8 mouse cellular contexts compared by ENCODE assay signal in the genomic region with DNA sequence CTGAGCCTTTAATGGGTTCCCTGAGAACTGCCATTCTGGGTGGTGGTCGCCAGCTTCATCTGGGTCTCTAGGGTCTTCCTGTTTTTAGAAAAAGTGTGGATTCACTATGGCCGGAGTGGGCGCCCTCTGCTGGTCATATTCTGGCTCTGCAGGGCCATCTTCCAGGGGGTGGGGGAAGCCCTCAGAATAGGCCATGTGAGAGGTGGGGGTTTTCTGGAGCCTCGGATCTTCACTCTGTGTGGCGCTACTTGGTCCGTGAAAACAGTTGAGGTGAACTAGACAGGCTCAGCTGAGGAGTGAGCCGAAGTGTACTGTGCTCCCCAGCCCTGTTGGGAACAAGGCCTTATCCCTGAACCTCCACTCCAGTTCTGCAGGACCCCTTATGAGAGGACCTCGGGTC. TPM values are rescaled to one million over a fixed set of nuclear protein-coding genes. Genes with fewer than 3 reads are reported as not detected.
DNase-seq lines count a peak whose midpoint lies in the region; ATAC-seq and TF ChIP-seq lines count a peak whose summit lies in the region.

No protein-coding gene starts in this region.

- peak overlapping the region; percentile 78 for H3K27ac ChIP-seq in embryonic facial prominence, embryonic 10.5 days (replicated peaks)
- 0 out of 2 replicates have a peak overlapping the region, but pooled peaks have one; percentile 50 for H3K27ac ChIP-seq in hindbrain, embryonic 15.5 days (replicated peaks)
- H3K27ac ChIP-seq in liver, postnatal 0 days (ENCODE audit: low read depth), result no peak overlapping the region
- H3K27ac ChIP-seq in neural tube, embryonic 15.5 days (replicated peaks), result peak overlapping the region; percentile 39; the same call in 1 of the 2 replicates

- H3K9ac ChIP-seq in hindbrain, embryonic 15.5 days, result no peak overlapping the region
- H3K9ac ChIP-seq in liver, postnatal 0 days (replicated peaks), result no peak overlapping the region
- H3K9ac ChIP-seq in neural tube, embryonic 15.5 days (replicated peaks), result no peak overlapping the region

- no peak for TF ChIP-seq EP300 in liver, postnatal 0 days (IDR thresholded peaks at IDR 0.05; ENCODE audit: low read depth)

- POLR2A ChIA-PET in Patski (lab: Charles Lee), result no interaction called here

- TF ChIP-seq CTCF in Patski (IDR thresholded peaks at IDR 0.05), result peak; percentile 66
- peak; percentile 81 for TF ChIP-seq CTCF in liver, postnatal 0 days (IDR thresholded peaks at IDR 0.05; ENCODE audit: low read depth)

- H3K9me3 ChIP-seq in embryonic facial prominence, embryonic 10.5 days, result no peaks in the 10 kb centered on the region
- no peaks in the 10 kb centered on the region for H3K9me3 ChIP-seq in hindbrain, embryonic 15.5 days
- no peaks in the 10 kb centered on the region for H3K9me3 ChIP-seq in liver, postnatal 0 days (ENCODE audit: low read length)
- no peaks in the 10 kb centered on the region for H3K9me3 ChIP-seq in neural tube, embryonic 15.5 days (replicated peaks)

- H3K4me3 ChIP-seq in embryonic facial prominence, embryonic 10.5 days, result peak overlapping the region; percentile 54
- peak overlapping the region; percentile 11; the same call in 1 of the 2 replicates for H3K4me3 ChIP-seq in hindbrain, embryonic 15.5 days
- H3K4me3 ChIP-seq in liver, postnatal 0 days (ENCODE audit: low read depth, low read length), result no peak overlapping the region
- peak overlapping the region; percentile 20; the same call in 1 of the 2 replicates for H3K4me3 ChIP-seq in neural tube, embryonic 15.5 days (replicated peaks)

- peaks cover 7% of the 10 kb centered on the region for H3K27me3 ChIP-seq in Patski
- peaks cover 43% of the 10 kb centered on the region for H3K27me3 ChIP-seq in embryonic facial prominence, embryonic 10.5 days (replicated peaks; ENCODE audit: low read depth, poor library complexity, severe bottlenecking)
- 0 out of 2 replicates have a peak, but pooled peaks cover 3% of the 10 kb centered on the region for H3K27me3 ChIP-seq in hindbrain, embryonic 15.5 days
- H3K27me3 ChIP-seq in liver, postnatal 0 days (ENCODE audit: insufficient read depth, low read length), result peaks cover 30% of the 10 kb centered on the region
- H3K27me3 ChIP-seq in neural tube, embryonic 15.5 days (replicated peaks), result no peaks in the 10 kb centered on the region; the same call in 1 of the 2 replicates

- peak; percentile 54 for DNase-seq in gastrocnemius, postnatal 10 days
- no peak for DNase-seq in gastrocnemius, adult 18-20 months (ENCODE audit: low spot score)
- no peak for DNase-seq in Patski (ENCODE audit: low read depth, low spot score)
- DNase-seq in embryonic facial prominence, embryonic 10.5 days (ENCODE audit: low spot score), result peak; percentile 85
- peak; percentile 67 for DNase-seq in liver, postnatal 0 days
- DNase-seq in left cerebral cortex, postnatal 10 days (ENCODE audit: extremely low spot score in 1 of 2, low spot score in 2 of 2), result no peak

- H3K4me1 ChIP-seq in embryonic facial prominence, embryonic 10.5 days, result peaks cover 54% of the 10 kb centered on the region
- H3K4me1 ChIP-seq in hindbrain, embryonic 15.5 days (replicated peaks), result peaks cover 43% of the 10 kb centered on the region
- H3K4me1 ChIP-seq in liver, postnatal 0 days (ENCODE audit: insufficient read depth), result peaks cover 12% of the 10 kb centered on the region; the same call in 1 of the 2 replicates
- H3K4me1 ChIP-seq in neural tube, embryonic 15.5 days, result peaks cover 50% of the 10 kb centered on the region

- ATAC-seq in Patski, result no peak
- peak; percentile 40 for ATAC-seq in hindbrain, embryonic 15.5 days (ENCODE audit: low FRiP score, low read depth)
- ATAC-seq in liver, postnatal 0 days, result peak; percentile 40; the same call in 1 of the 2 replicates
- peak; percentile 33; the same call in 1 of the 2 replicates for ATAC-seq in neural tube, embryonic 15.5 days (ENCODE audit: low FRiP score)

- peak overlapping the region; percentile 44 for H3K4me2 ChIP-seq in hindbrain, embryonic 15.5 days
- 0 out of 2 replicates have a peak overlapping the region, but pooled peaks have one; percentile 15 for H3K4me2 ChIP-seq in liver, postnatal 0 days (ENCODE audit: low read depth, low read length)
- H3K4me2 ChIP-seq in neural tube, embryonic 15.5 days, result peak overlapping the region; percentile 46

- intact Hi-C loops in left cerebral cortex, postnatal 10 days (cut with DNase I), result no loop called here

- 1% methylated on average over 8 of the region's 8 CpGs for WGBS in embryonic facial prominence, embryonic 10.5 days
- under 1% methylated on average over 8 of the region's 8 CpGs for WGBS in hindbrain, embryonic 15.5 days
- 3% methylated on average over 8 of the region's 8 CpGs for WGBS in liver, postnatal 0 days (ENCODE audit: insufficient replicate concordance)
- WGBS in neural tube, embryonic 15.5 days, result 2% methylated on average over 8 of the region's 8 CpGs

- H3K36me3 ChIP-seq in embryonic facial prominence, embryonic 10.5 days (replicated peaks), result no peaks in the 10 kb centered on the region
- no peaks in the 10 kb centered on the region for H3K36me3 ChIP-seq in hindbrain, embryonic 15.5 days
- no peaks in the 10 kb centered on the region for H3K36me3 ChIP-seq in liver, postnatal 0 days (replicated peaks; ENCODE audit: insufficient read depth, low read length)
- no peaks in the 10 kb centered on the region for H3K36me3 ChIP-seq in neural tube, embryonic 15.5 days

- CTCF ChIA-PET in Patski (lab: Charles Lee), result interaction anchor here (0.7 to 1.3 kb wide), 4 partner anchors 10 to 43 kb away, joined by 3 to 4 read pairs (median 4); no protein-coding TSS in a partner anchor

- in situ Hi-C loops in Patski (cut with MboI; ENCODE audit: low pct_unique_long_range_greater_than_20kb), result loop anchor here (10.0 to 25.0 kb wide), 2 partner anchors 145 to 332 kb away; a partner anchor contains a TSS

RNA-seq across cellular contexts. Expression of a gene that starts 6.7 kb away (rescaled TPM):
- total RNA-seq in gastrocnemius, postnatal 10 days (2021), result 10 to 100 TPM; 33.6 to 37.4 TPM
- total RNA-seq in gastrocnemius, adult 18-20 months (2021), result 10 to 100 TPM; 67.3 to 72.7 TPM
- polyA plus RNA-seq in Patski (2021), result not detected
- polyA plus RNA-seq in embryonic facial prominence, embryonic 10.5 days (2016; fragmentation: Nextera tagmentation; extraction: Ambion mirVana), result 1.5 TPM in 2 replicates
- 12.5 and 15.0 TPM in 2 replicates for polyA plus RNA-seq in hindbrain, embryonic 15.5 days (2015; fragmentation: Nextera tagmentation; extraction: Ambion mirVana)
- 0.32 and 0.52 TPM in 2 replicates for polyA plus RNA-seq in liver, postnatal 0 days (2015; fragmentation: Nextera tagmentation; extraction: Ambion mirVana)
- polyA plus RNA-seq in neural tube, embryonic 15.5 days (2015; fragmentation: Nextera tagmentation; extraction: Ambion mirVana), result 27.0 and 34.9 TPM in 2 replicates
- 10 to 100 TPM; 41.8 to 44.6 TPM for total RNA-seq in left cerebral cortex, postnatal 10 days (2021)

RNA-seq across cellular contexts. Expression of a gene that starts 8.3 kb away (rescaled TPM):
- 1 to 10 TPM in 1 of 2 experiments, under 1 TPM in 1; 0.68 to 1.1 TPM for total RNA-seq in gastrocnemius, postnatal 10 days (2021)
- total RNA-seq in gastrocnemius, adult 18-20 months (2021), result not detected
- polyA plus RNA-seq in Patski (2021), result not detected
- 0.66 and 1.8 TPM in 2 replicates for polyA plus RNA-seq in embryonic facial prominence, embryonic 10.5 days (2016; fragmentation: Nextera tagmentation; extraction: Ambion mirVana)
- 110 and 133 TPM in 2 replicates for polyA plus RNA-seq in hindbrain, embryonic 15.5 days (2015; fragmentation: Nextera tagmentation; extraction: Ambion mirVana)
- polyA plus RNA-seq in liver, postnatal 0 days (2015; fragmentation: Nextera tagmentation; extraction: Ambion mirVana), result 0.18 and 0.40 TPM in 2 replicates
- polyA plus RNA-seq in neural tube, embryonic 15.5 days (2015; fragmentation: Nextera tagmentation; extraction: Ambion mirVana), result 129 and 143 TPM in 2 replicates
- total RNA-seq in left cerebral cortex, postnatal 10 days (2021), result 100 to 1,000 TPM; 441 to 451 TPM

RNA-seq across cellular contexts. Expression of a gene that starts 24.8 kb away (rescaled TPM):
- not detected for total RNA-seq in gastrocnemius, postnatal 10 days (2021)
- total RNA-seq in gastrocnemius, adult 18-20 months (2021), result not detected
- polyA plus RNA-seq in Patski (2021), result not detected
- polyA plus RNA-seq in embryonic facial prominence, embryonic 10.5 days (2016; fragmentation: Nextera tagmentation; extraction: Ambion mirVana), result 10.6 and 11.8 TPM in 2 replicates
- 0.14 TPM in 1 of 2 replicates, not detected in the other for polyA plus RNA-seq in hindbrain, embryonic 15.5 days (2015; fragmentation: Nextera tagmentation; extraction: Ambion mirVana)
- 0.26 TPM in 1 of 2 replicates, not detected in the other for polyA plus RNA-seq in liver, postnatal 0 days (2015; fragmentation: Nextera tagmentation; extraction: Ambion mirVana)
- 3.3 TPM in 1 of 2 replicates, not detected in the other for polyA plus RNA-seq in neural tube, embryonic 15.5 days (2015; fragmentation: Nextera tagmentation; extraction: Ambion mirVana)
- not detected for total RNA-seq in left cerebral cortex, postnatal 10 days (2021)

RNA-seq across cellular contexts. Expression of a gene that starts 59.4 kb away (rescaled TPM):
- total RNA-seq in gastrocnemius, postnatal 10 days (2021), result 10 to 100 TPM in 1 of 2 experiments, 1 to 10 TPM in 1; 8.3 to 13.3 TPM
- total RNA-seq in gastrocnemius, adult 18-20 months (2021), result 1 to 10 TPM; 2.9 to 4.1 TPM
- polyA plus RNA-seq in Patski (2021), result 20.2 TPM
- polyA plus RNA-seq in embryonic facial prominence, embryonic 10.5 days (2016; fragmentation: Nextera tagmentation; extraction: Ambion mirVana), result 29.5 and 29.8 TPM in 2 replicates
- polyA plus RNA-seq in hindbrain, embryonic 15.5 days (2015; fragmentation: Nextera tagmentation; extraction: Ambion mirVana), result 19.6 and 20.5 TPM in 2 replicates
- 3.5 and 3.6 TPM in 2 replicates for polyA plus RNA-seq in liver, postnatal 0 days (2015; fragmentation: Nextera tagmentation; extraction: Ambion mirVana)
- 16.7 TPM in 2 replicates for polyA plus RNA-seq in neural tube, embryonic 15.5 days (2015; fragmentation: Nextera tagmentation; extraction: Ambion mirVana)
- 10 to 100 TPM; 40.1 to 45.7 TPM for total RNA-seq in left cerebral cortex, postnatal 10 days (2021)

RNA-seq across cellular contexts. Expression of a gene that starts 59.4 kb away (rescaled TPM):
- 10 to 100 TPM; 35.5 to 48.5 TPM for total RNA-seq in gastrocnemius, postnatal 10 days (2021)
- 10 to 100 TPM; 38.8 to 39.5 TPM for total RNA-seq in gastrocnemius, adult 18-20 months (2021)
- polyA plus RNA-seq in Patski (2021), result 63.0 TPM
- 96.0 and 105 TPM in 2 replicates for polyA plus RNA-seq in embryonic facial prominence, embryonic 10.5 days (2016; fragmentation: Nextera tagmentation; extraction: Ambion mirVana)
- 102 and 111 TPM in 2 replicates for polyA plus RNA-seq in hindbrain, embryonic 15.5 days (2015; fragmentation: Nextera tagmentation; extraction: Ambion mirVana)
- 23.0 and 25.7 TPM in 2 replicates for polyA plus RNA-seq in liver, postnatal 0 days (2015; fragmentation: Nextera tagmentation; extraction: Ambion mirVana)
- 109 and 111 TPM in 2 replicates for polyA plus RNA-seq in neural tube, embryonic 15.5 days (2015; fragmentation: Nextera tagmentation; extraction: Ambion mirVana)
- 100 to 1,000 TPM; 103 to 105 TPM for total RNA-seq in left cerebral cortex, postnatal 10 days (2021)

Comparison
In these comparisons a context has a peak if more than half of its experiments do, and no peak if none do; other contexts are left out.
1. DNase-seq: peak in gastrocnemius, postnatal 10 days (single experiment), embryonic facial prominence, embryonic 10.5 days (single experiment) and liver, postnatal 0 days (single experiment); none in gastrocnemius, adult 18-20 months (single experiment), Patski (single experiment) and left cerebral cortex, postnatal 10 days (0 of 2).
2. RNA of a gene that starts 8.3 kb away (polyA plus RNA-seq): 129 to 143 TPM in neural tube, embryonic 15.5 days and 110 to 133 TPM in hindbrain, embryonic 15.5 days; 0.66 to 1.8 TPM in embryonic facial prominence, embryonic 10.5 days, 0.18 to 0.40 TPM in liver, postnatal 0 days and not detected in Patski (single experiment); every median in the first group is over 10 times any median in the second.
3. Peak in every context shown above with its lines, with median percentiles within 50 percentile points of each other: H3K4me2 ChIP-seq.